Comparison of ENCODE assay signal across 30 mouse cellular contexts in the genomic region with DNA sequence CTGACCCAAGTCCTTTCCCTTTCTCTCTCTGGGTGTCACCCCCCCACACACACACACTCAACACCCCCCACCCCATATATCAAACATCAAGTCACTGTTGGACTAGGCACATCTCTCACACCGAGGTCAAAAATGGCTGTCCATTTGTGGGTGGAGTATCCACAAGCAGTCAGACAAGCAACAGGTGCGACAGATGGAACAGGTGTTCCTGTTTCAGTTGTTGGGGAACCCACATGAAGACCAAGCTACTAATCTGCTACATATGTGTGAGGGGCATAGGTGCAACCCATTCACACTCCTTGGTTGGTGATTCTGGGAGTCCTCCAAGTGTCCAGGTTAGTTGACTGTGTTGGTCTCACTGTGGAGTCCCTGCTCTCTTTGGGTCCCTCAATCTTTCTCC. TPM values are rescaled to one million over a fixed set of nuclear protein-coding genes. Genes with fewer than 3 reads are reported as not detected.
"Had no signal": no experiment of that assay in that cellular context is flagged by ENCODE, and none has a peak within 500 bp of the region (broad histone marks: within the 10 kb centered on the region; RNA-seq: fewer than 3 reads in every experiment).

No protein-coding gene starts in this region.

- DNase-seq: cerebellum, adult 2 months; cerebellum, adult 8-10 months; cerebellum, adult 9-10 months; cerebellum, adult 9-11 months; cerebellum, postnatal 10 days; cerebellum, postnatal 14 days; cerebellum, postnatal 25 days; cerebellum, postnatal 36 days; embryo, embryonic 11 days; forebrain, postnatal 0 days; gastrocnemius, adult 2 months; gastrocnemius, postnatal 10 days; gastrocnemius, postnatal 14 days; gastrocnemius, postnatal 25 days; gastrocnemius, postnatal 36 days; heart, adult 11 months; heart, adult 18-20 months; heart, adult 2 months had no signal

- ATAC-seq: forebrain, embryonic 13.5 days; forebrain, embryonic 14.5 days; forebrain, embryonic 15.5 days; forebrain, embryonic 16.5 days; forebrain, postnatal 0 days had no signal

- H3K9ac ChIP-seq: embryonic facial prominence, embryonic 12.5 days; embryonic facial prominence, embryonic 13.5 days; embryonic facial prominence, embryonic 15.5 days; forebrain, embryonic 12.5 days; forebrain, embryonic 13.5 days; forebrain, embryonic 15.5 days; forebrain, postnatal 0 days had no signal

- H3K27ac ChIP-seq: embryonic facial prominence, embryonic 10.5 days; embryonic facial prominence, embryonic 12.5 days; embryonic facial prominence, embryonic 13.5 days; embryonic facial prominence, embryonic 15.5 days; forebrain, embryonic 10.5 days; forebrain, embryonic 12.5 days; forebrain, embryonic 13.5 days; forebrain, embryonic 15.5 days; gastrocnemius, adult 2 months; heart, adult 2 months had no signal

- H3K4me3 ChIP-seq: embryonic facial prominence, embryonic 10.5 days; embryonic facial prominence, embryonic 12.5 days; embryonic facial prominence, embryonic 13.5 days; embryonic facial prominence, embryonic 15.5 days; erythroblast, embryonic 14.5 days; forebrain, embryonic 10.5 days; forebrain, embryonic 12.5 days; forebrain, embryonic 13.5 days; forebrain, embryonic 15.5 days; gastrocnemius, adult 2 months; heart, adult 2 months had no signal

- H3K9me3 ChIP-seq: embryonic facial prominence, embryonic 10.5 days; embryonic facial prominence, embryonic 12.5 days; embryonic facial prominence, embryonic 13.5 days; embryonic facial prominence, embryonic 15.5 days; forebrain, embryonic 10.5 days; forebrain, embryonic 12.5 days; forebrain, embryonic 13.5 days; forebrain, embryonic 15.5 days had no signal

- H3K27me3 ChIP-seq: embryonic facial prominence, embryonic 12.5 days; embryonic facial prominence, embryonic 13.5 days; embryonic facial prominence, embryonic 15.5 days; forebrain, embryonic 12.5 days; forebrain, embryonic 13.5 days; forebrain, embryonic 15.5 days had no signal

- H3K4me2 ChIP-seq: embryonic facial prominence, embryonic 12.5 days; embryonic facial prominence, embryonic 13.5 days; embryonic facial prominence, embryonic 15.5 days; forebrain, embryonic 12.5 days; forebrain, embryonic 13.5 days; forebrain, embryonic 15.5 days had no signal

- H3K4me1 ChIP-seq: embryonic facial prominence, embryonic 10.5 days; embryonic facial prominence, embryonic 12.5 days; embryonic facial prominence, embryonic 13.5 days; embryonic facial prominence, embryonic 15.5 days; forebrain, embryonic 10.5 days; forebrain, embryonic 12.5 days; forebrain, embryonic 13.5 days; forebrain, embryonic 15.5 days had no signal

- H3K36me3 ChIP-seq: embryonic facial prominence, embryonic 10.5 days; embryonic facial prominence, embryonic 12.5 days; embryonic facial prominence, embryonic 13.5 days; embryonic facial prominence, embryonic 15.5 days; forebrain, embryonic 10.5 days; forebrain, embryonic 12.5 days; forebrain, embryonic 15.5 days had no signal

RNA-seq across cellular contexts. Expression of gene Trdn, which starts 58.1 kb away (rescaled TPM):
- polyA plus RNA-seq: cortical plate, adult 2 months; embryonic facial prominence, embryonic 10.5 days; erythroblast, embryonic 14.5 days; forebrain, embryonic 10.5 days; forebrain, embryonic 14.5 days had no signal
